8 mouse cellular contexts compared by ENCODE assay signal in the genomic region with DNA sequence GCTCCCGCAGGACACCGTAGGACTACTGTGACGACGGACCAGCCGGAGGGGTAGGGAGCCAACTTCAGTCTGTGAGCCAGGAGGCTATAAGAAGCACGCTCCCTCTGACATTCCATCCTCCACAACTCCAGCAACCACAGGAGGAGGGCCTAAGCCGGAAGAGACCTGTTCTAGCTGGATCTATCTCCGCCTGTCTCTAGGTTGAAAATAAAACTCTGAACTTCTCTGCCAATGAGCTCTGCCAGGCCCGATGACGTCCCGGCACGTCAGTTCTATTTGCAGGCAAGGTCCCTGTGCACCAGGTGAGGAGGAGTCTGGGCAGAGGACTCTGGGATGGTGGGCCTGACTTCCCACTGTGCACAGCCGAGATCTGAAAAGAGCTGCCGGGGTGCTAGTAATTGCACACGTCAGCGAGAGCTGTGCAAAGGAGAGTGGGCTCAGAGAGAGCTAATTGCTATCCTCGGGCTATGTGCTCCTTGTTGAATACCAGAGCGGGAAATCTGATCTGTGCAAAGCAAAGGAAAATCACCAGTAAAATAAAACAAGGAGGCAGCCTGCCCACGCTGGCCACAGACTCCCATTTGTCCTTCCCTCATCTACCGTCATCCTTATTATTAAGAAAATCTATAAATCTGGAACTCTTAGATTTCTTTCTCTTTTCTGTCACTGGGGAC. TPM values are rescaled to one million over a fixed set of nuclear protein-coding genes. Genes with fewer than 3 reads are reported as not detected.
A peak's percentile ranks its signal among the peaks of the same experiment; 100 is the strongest.
DNase-seq lines count a peak whose midpoint lies in the region; TF ChIP-seq lines count a peak whose summit lies in the region.

No protein-coding gene starts in this region.

- H3K27ac ChIP-seq in cortical plate, adult 2 months (ENCODE audit: insufficient read depth, low read length), result peak overlapping the region; percentile 80

- DNase-seq in adrenal gland, adult (ENCODE audit: inconsistent age in 2 of 2, low spot score in 1 of 2), result peak; percentile 91 to 95
- DNase-seq in gastrocnemius, postnatal 10 days, result peak; percentile 53
- peak; percentile 62 for DNase-seq in hindlimb bud, embryonic 11.5 days (ENCODE audit: extremely low spot score, low read depth, low spot score)
- peak; percentile 69 to 91 for DNase-seq in left cerebral cortex, adult 8-10 months (ENCODE audit: low spot score in 2 of 2)
- DNase-seq in lung, postnatal 4 days, result peak; percentile 68 to 81
- DNase-seq in retina, postnatal 1 day, result peak; percentile 78
- peak; percentile 65 to 79 for DNase-seq in urinary bladder, postnatal 36 days (ENCODE audit: low spot score in 2 of 2)

- H3K4me3 ChIP-seq in cortical plate, adult 2 months (ENCODE audit: insufficient read depth, low read length), result peak overlapping the region; percentile 36

- no peak for TF ChIP-seq CTCF in cortical plate, adult 2 months (IDR thresholded peaks at IDR 0.05; ENCODE audit: extremely low read depth, insufficient read depth, low read length)

- H3K4me1 ChIP-seq in cortical plate, adult 2 months (ENCODE audit: control insufficient read depth, insufficient read depth, low read length), result peaks cover 8% of the 10 kb centered on the region; the same call in 1 of the 2 replicates

- TF ChIP-seq POLR2A in cortical plate, adult 2 months (IDR thresholded peaks at IDR 0.05; ENCODE audit: extremely low read depth, insufficient read depth, low read length), result peak; percentile 79

RNA-seq across cellular contexts. Expression of a gene that starts 58.7 kb away (rescaled TPM):
- polyA plus RNA-seq in cortical plate, adult 2 months (2012; rRNA removed), result 2.4 and 2.7 TPM in 2 replicates
- 1 to 10 TPM; 5.2 to 6.6 TPM for total RNA-seq in gastrocnemius, postnatal 10 days (2021)
- 1 to 10 TPM; 6.7 to 8.3 (median 7.1) TPM for total RNA-seq in left cerebral cortex, adult 8-10 months (2022)

Comparison
In these comparisons a context has a peak if more than half of its experiments do, and no peak if none do; other contexts are left out.
1. Peak in every context shown above with its lines: DNase-seq, H3K4me3 ChIP-seq and H3K27ac ChIP-seq.